Mouse (Mus musculus): Measurements from ENCODE around the gene Zbtb44. TPM values are rescaled to one million over a fixed set of nuclear protein-coding genes. Genes with fewer than 3 reads are reported as not detected.

Gene Zbtb44
- 21.1 and 24.3 TPM in 2 replicates for polyA plus RNA-seq (2012; ENCODE audit: insufficient read depth, insufficient read length, missing spikeins)

DNA sequence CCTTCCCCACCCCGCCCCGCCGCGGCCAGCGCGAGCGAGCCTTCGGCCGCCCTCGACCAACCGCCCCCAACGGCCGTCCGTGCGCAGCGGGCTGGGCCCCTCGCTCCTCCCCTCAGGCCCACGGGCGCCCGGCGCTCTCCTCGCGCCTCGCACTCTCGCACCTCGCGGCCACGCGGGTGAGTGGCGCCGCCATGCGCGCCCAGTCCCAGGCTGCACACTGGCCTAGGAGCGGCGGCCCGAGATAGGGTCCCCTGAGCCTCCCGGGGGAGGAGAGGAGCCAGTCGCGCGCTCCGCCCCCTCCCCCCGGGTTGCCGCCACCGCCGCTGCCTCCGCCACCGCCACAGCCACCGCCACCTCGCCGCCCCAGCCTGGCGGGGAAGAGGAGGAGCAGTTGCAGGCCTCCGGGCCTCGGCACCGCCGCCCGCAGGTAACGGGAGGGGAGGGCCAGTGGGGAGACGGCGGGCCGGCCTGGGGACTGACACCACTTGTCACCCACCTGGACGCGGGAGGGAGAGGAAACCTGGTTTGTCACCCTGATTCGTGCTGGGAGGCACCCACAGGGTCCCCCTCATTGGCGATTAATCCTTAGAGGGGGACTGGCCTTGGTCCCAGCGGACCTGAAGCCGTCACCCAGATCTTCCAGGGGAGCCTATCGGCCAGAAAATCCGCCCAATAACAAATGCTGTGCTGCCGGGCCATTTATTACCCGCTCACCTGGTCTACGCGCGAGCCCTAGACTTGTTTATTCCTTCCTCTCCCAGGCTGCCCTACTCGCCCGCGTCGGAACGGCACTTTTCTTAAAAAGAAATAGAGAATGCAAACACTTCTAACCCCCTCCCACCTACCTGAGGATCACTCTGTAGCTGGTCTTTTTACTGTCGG lies at the start of gene Zbtb44:
Gene Zbtb44, plus strand, starts transcription at position 113 of the 882 bp plus-strand sequence.
- peaks cover 10% of the 10 kb centered on the region for H3K4me1 ChIP-seq (ENCODE audit: control insufficient read depth, insufficient read depth, low read length)
- H3K27ac ChIP-seq (ENCODE audit: insufficient read depth, low read depth, low read length), result peak within 1 kb of the TSS; percentile 80
- TF ChIP-seq CTCF (IDR thresholded peaks at IDR 0.05; ENCODE audit: low read depth, low read length) (no peak), POLR2A (IDR thresholded peaks at IDR 0.05; ENCODE audit: borderline replicate concordance, low read depth, low read length) (no peak; the same call in 1 of the 2 replicates)
- H3K4me3 ChIP-seq (ENCODE audit: insufficient read depth, low read length), result peak within 1 kb of the TSS; percentile 75

DNA sequence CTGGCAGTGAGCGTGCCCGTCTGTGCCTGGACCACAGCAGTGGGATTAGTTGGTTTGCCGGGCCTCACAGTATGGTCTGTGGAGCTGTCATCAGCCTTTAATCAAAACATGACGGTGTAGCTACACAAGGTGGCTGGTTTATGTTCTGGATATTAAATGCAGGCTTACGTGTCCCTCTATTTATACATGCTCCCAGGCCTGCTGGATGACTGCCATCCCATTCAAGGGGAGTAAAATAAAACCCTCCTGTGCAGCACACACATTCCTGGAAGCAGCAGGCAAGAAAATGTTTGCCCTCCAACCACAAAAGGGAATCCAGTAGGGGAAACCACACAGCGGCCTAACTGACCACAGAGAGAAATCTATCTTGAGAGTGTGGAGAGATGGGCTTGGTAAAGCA lies 44.7 kb upstream of the Zbtb44 start:
- H3K4me1 ChIP-seq (ENCODE audit: control insufficient read depth, insufficient read depth, low read length), result no peaks in the 10 kb centered on the region
- no peak overlapping the region for H3K4me3 ChIP-seq (ENCODE audit: insufficient read depth, low read length)
- no peak for TF ChIP-seq POLR2A (IDR thresholded peaks at IDR 0.05; ENCODE audit: borderline replicate concordance, low read depth, low read length)
- TF ChIP-seq CTCF (IDR thresholded peaks at IDR 0.05; ENCODE audit: low read depth, low read length), result no peak
- H3K27ac ChIP-seq (ENCODE audit: insufficient read depth, low read depth, low read length), result no peak overlapping the region

GRCm38 (mm10) chr9:30993106-30993505 lies 37.3 kb upstream of the Zbtb44 start:
- H3K4me3 ChIP-seq (ENCODE audit: insufficient read depth, low read length), result no peak overlapping the region
- H3K4me1 ChIP-seq (ENCODE audit: control insufficient read depth, insufficient read depth, low read length), result no peaks in the 10 kb centered on the region
- TF ChIP-seq CTCF (IDR thresholded peaks at IDR 0.05; ENCODE audit: low read depth, low read length) (no peak), POLR2A (IDR thresholded peaks at IDR 0.05; ENCODE audit: borderline replicate concordance, low read depth, low read length) (no peak)

DNA sequence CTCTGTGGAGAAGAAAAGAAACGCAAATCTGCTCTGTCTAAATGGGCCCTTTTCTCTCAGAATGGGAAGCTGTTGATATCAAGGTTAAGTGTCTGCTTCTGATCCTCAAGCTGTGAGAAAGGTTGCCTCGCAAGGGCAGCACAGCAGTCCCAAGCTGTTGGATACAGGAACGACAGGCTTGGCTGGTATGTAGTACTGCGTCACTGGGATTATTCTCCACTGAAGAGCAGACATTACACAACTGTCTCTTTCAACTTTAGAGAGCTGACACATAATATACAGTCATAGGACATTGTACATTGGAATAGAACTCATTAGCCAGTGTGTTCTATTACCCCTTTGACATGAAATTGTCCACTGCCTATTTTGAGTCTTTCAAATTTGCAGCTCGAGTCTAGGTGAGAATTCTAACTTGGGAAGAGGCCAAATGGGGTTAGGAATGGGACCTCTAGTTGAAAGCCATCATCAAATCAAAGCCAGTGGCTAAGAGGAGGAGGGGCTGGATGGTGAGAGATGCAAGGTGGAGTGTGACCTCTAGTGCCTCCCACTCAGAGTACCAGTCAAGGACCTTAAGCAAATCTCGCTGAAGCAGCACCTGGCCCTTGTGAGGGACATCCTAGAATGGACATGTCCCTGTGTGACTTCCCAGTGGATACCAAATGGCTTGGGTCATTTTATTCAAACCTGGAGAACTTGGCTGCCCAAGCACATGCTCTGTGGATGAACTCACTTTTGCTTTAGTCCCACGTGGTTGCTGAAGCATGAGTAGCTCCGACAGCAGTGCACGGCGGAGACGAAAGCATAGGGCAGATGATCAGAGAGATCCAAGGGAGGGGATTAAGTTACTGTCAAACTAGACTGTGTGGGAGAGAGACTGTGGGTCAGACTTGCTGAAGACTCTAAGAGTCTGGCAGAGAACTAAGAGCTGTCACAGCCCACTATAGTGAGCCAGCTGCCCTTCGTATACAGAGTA lies 33.6 kb upstream of the Zbtb44 start:
- Histone ChIP-seq H3K4me3 (ENCODE audit: insufficient read depth, low read length) (no peak overlapping the region), H3K27ac (ENCODE audit: insufficient read depth, low read depth, low read length) (no peak overlapping the region), H3K4me1 (ENCODE audit: control insufficient read depth, insufficient read depth, low read length) (no peaks in the 10 kb centered on the region)
- TF ChIP-seq POLR2A (IDR thresholded peaks at IDR 0.05; ENCODE audit: borderline replicate concordance, low read depth, low read length) (no peak), CTCF (IDR thresholded peaks at IDR 0.05; ENCODE audit: low read depth, low read length) (no peak)

More at GRCm38 (mm10) chr9:30993106-30993505, 37.3 kb upstream of the Zbtb44 start:
- H3K27ac ChIP-seq (ENCODE audit: insufficient read depth, low read depth, low read length), result no peak overlapping the region

DNA sequence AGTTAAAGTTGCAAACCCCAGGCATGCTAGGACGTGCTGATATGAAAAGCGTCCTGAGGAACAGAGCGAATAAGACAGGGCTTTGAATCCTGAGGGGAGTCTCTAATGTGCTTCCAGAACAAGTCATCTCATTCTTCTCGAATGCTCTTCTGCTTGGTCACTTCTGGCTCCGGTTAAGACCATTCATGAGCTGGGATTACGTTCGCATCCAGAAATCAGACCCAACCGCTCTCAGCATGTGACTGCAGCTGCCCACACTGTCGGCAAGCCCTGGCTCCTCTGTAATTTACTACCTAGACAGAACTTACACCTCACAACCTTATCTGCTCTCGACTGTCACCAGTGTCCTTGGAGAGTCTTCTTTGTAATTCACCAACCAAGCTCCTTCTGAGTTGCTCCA lies 29.8 kb upstream of the Zbtb44 start:
- Histone ChIP-seq H3K4me1 (ENCODE audit: control insufficient read depth, insufficient read depth, low read length) (no peaks in the 10 kb centered on the region), H3K27ac (ENCODE audit: insufficient read depth, low read depth, low read length) (no peak overlapping the region), H3K4me3 (ENCODE audit: insufficient read depth, low read length) (no peak overlapping the region)
- TF ChIP-seq CTCF (IDR thresholded peaks at IDR 0.05; ENCODE audit: low read depth, low read length) (no peak), POLR2A (IDR thresholded peaks at IDR 0.05; ENCODE audit: borderline replicate concordance, low read depth, low read length) (no peak)

DNA sequence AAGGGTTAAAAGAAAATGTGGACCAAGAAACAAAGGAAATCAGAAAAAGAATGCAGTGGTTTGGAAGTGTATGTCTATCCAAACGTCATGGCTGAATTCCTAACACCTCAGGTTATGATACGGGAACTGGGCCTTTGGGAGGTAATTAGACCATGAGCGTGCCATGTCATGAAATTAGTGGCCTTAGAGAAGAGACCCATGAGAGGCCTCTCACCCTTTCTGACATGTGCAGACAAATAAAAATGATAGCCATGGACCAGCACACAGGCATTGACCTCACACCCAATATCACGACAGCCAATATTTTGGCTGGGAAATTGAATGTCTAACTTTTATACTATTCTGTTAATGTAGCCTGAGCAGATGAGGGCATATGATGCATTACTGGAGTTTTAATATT lies 27.9 kb upstream of the Zbtb44 start:
- no peaks in the 10 kb centered on the region for H3K4me1 ChIP-seq (ENCODE audit: control insufficient read depth, insufficient read depth, low read length)
- no peak overlapping the region for H3K4me3 ChIP-seq (ENCODE audit: insufficient read depth, low read length)
- no peak overlapping the region for H3K27ac ChIP-seq (ENCODE audit: insufficient read depth, low read depth, low read length)
- TF ChIP-seq POLR2A (IDR thresholded peaks at IDR 0.05; ENCODE audit: borderline replicate concordance, low read depth, low read length) (no peak), CTCF (IDR thresholded peaks at IDR 0.05; ENCODE audit: low read depth, low read length) (no peak)

GRCm38 (mm10) chr9:31009334-31009733 lies 21.1 kb upstream of the Zbtb44 start:
- TF ChIP-seq CTCF (IDR thresholded peaks at IDR 0.05; ENCODE audit: low read depth, low read length), result no peak
- Histone ChIP-seq H3K4me3 (ENCODE audit: insufficient read depth, low read length) (no peak overlapping the region), H3K27ac (ENCODE audit: insufficient read depth, low read depth, low read length) (peak overlapping the region; percentile 36; the same call in 1 of the 2 replicates), H3K4me1 (ENCODE audit: control insufficient read depth, insufficient read depth, low read length) (peaks cover 11% of the 10 kb centered on the region)

- TF ChIP-seq POLR2A (IDR thresholded peaks at IDR 0.05; ENCODE audit: borderline replicate concordance, low read depth, low read length) (no peak), CTCF (IDR thresholded peaks at IDR 0.05; ENCODE audit: low read depth, low read length) (no peak)
- no peak overlapping the region for H3K4me3 ChIP-seq (ENCODE audit: insufficient read depth, low read length)
- H3K27ac ChIP-seq (ENCODE audit: insufficient read depth, low read depth, low read length), result no peak overlapping the region
- H3K4me1 ChIP-seq (ENCODE audit: control insufficient read depth, insufficient read depth, low read length), result peaks cover 11% of the 10 kb centered on the region
Observed at GRCm38 (mm10) chr9:31010040-31010439, 20.4 kb upstream of the Zbtb44 start.

DNA sequence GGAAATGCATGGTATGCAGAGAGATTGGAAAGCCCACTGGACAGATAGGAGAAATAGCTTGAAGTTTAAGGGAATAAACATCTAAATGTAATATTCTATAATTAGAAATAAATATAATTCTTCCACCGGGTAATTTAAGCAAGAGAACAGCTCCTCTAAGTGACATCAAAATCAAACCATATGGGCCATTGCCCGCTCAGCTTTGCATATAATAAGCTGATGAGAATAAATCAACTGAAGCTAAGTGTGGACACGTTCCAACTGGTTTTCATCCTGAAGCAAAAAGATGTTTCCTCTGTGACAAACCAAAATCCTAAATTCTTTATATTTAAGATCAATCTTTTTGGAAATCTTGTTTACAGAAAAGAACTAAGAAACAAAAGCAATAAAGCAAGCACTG lies 19.7 kb upstream of the Zbtb44 start:
- no peak overlapping the region for H3K27ac ChIP-seq (ENCODE audit: insufficient read depth, low read depth, low read length)
- H3K4me1 ChIP-seq (ENCODE audit: control insufficient read depth, insufficient read depth, low read length), result peaks cover 11% of the 10 kb centered on the region
- TF ChIP-seq POLR2A (IDR thresholded peaks at IDR 0.05; ENCODE audit: borderline replicate concordance, low read depth, low read length) (no peak), CTCF (IDR thresholded peaks at IDR 0.05; ENCODE audit: low read depth, low read length) (no peak)
- no peak overlapping the region for H3K4me3 ChIP-seq (ENCODE audit: insufficient read depth, low read length)

Data from bone marrow macrophage, adult 2 months (primary cell).